Mouse (Mus musculus) MEL (cell line): ENCODE data around the gene Sectm1a. TPM values are rescaled to one million over a fixed set of nuclear protein-coding genes. Genes with fewer than 3 reads are reported as not detected.

Source experiments
- DNase-seq: peaks from one replicate; pipeline ENCODE4 v3.0.0; 2011; ENCODE audit warnings: low read depth, low spot score
- H3K27ac ChIP-seq: 2 replicates; pipeline ENCODE4 v1.5.1; 2012; ENCODE audit warnings: low read depth, mild to moderate bottlenecking, control low read depth, low read length, moderate library complexity; ENCODE audit not compliant: control insufficient read depth
- H3K27me3 ChIP-seq, 2 experiments: fragments of 150-350 bp in 1 of 2; sonication (generic) in 1 of 2; 2 replicates each; pipeline ENCODE4 v1.6.1; 2012; ENCODE audit warnings: low read length in 2 of 2, mild to moderate bottlenecking in 2 of 2, improper control_type of control experiment in 1 of 2, moderate library complexity in 1 of 2; ENCODE audit not compliant: insufficient read depth in 2 of 2, control insufficient read depth in 1 of 2
- H3K36me3 ChIP-seq, 2 experiments: 2 replicates each; pipeline ENCODE4 v1.6.1; 2012 to 2014; ENCODE audit warnings: low read length in 2 of 2, improper control_type of control experiment in 1 of 2, inconsistent platforms in 1 of 2, mild to moderate bottlenecking in 1 of 2; ENCODE audit not compliant: insufficient read depth in 2 of 2, control insufficient read depth in 1 of 2
- H3K4me1 ChIP-seq, 2 experiments: fragments of 150-350 bp in 1 of 2; sonication (generic) in 1 of 2; 2 replicates each; pipeline ENCODE4 v1.6.1; 2012; ENCODE audit warnings: low read length in 2 of 2, improper control_type of control experiment in 1 of 2, mild to moderate bottlenecking in 1 of 2; ENCODE audit not compliant: insufficient read depth in 2 of 2, control insufficient read depth in 1 of 2
- H3K4me3 ChIP-seq, 2 experiments: fragments of 150-350 bp in 1 of 2; sonication (generic) in 1 of 2; 2 replicates each; pipeline ENCODE4 v1.5.1; 2012; ENCODE audit warnings: low read depth in 2 of 2, low read length in 2 of 2, mild to moderate bottlenecking in 2 of 2, moderate library complexity in 2 of 2, control low read depth in 1 of 2, improper control_type of control experiment in 1 of 2; ENCODE audit not compliant: control insufficient read depth in 1 of 2, insufficient read depth in 1 of 2
- H3K79me2 ChIP-seq: 2 replicates; pipeline ENCODE4 v1.6.1; 2012; ENCODE audit warnings: mild to moderate bottlenecking, low read length, moderate library complexity; ENCODE audit not compliant: control insufficient read depth, poor library complexity, insufficient read depth
- H3K9ac ChIP-seq: 2 replicates; pipeline ENCODE4 v1.6.1; 2012; ENCODE audit warnings: low read depth, mild to moderate bottlenecking, control low read depth, low read length, moderate library complexity; ENCODE audit not compliant: control insufficient read depth, poor library complexity, severe bottlenecking
- H3K9me3 ChIP-seq: fragments of 150-350 bp; sonication (generic); replicated peaks from 2 replicates; pipeline ENCODE4 v1.6.1; 2012; ENCODE audit warnings: mild to moderate bottlenecking, low read length, improper control_type of control experiment, moderate library complexity; ENCODE audit not compliant: insufficient read depth
- ELF1 ChIP-seq: IDR thresholded peaks from 2 replicates; pipeline ENCODE4 v1.6.1; 2014; ENCODE audit warnings: low read depth, mild to moderate bottlenecking, inconsistent platforms, low read length, improper control_type of control experiment, moderate library complexity
- GATA1 ChIP-seq: IDR thresholded peaks from 2 replicates; pipeline ENCODE4 v1.6.1; 2011; ENCODE audit warnings: low read depth, low read length, improper control_type of control experiment
- MAFK ChIP-seq: IDR thresholded peaks from 2 replicates; pipeline ENCODE4 v1.6.1; 2011; ENCODE audit warnings: low read depth, mild to moderate bottlenecking, low read length, improper control_type of control experiment, borderline replicate concordance
- MAZ ChIP-seq: IDR thresholded peaks from 2 replicates; pipeline ENCODE4 v1.6.1; 2012; ENCODE audit warnings: low read depth, mild to moderate bottlenecking, inconsistent platforms, low read length, improper control_type of control experiment
- MYB ChIP-seq: IDR thresholded peaks from 2 replicates; pipeline ENCODE4 v1.6.1; 2011; ENCODE audit warnings: mild to moderate bottlenecking, low read depth, low read length, improper control_type of control experiment
- POLR2AphosphoS5 ChIP-seq: IDR thresholded peaks from 2 replicates; pipeline ENCODE4 v1.6.1; 2012; ENCODE audit warnings: low read depth, borderline replicate concordance, mild to moderate bottlenecking, inconsistent platforms, low read length, moderate library complexity, mixed read lengths
- RCOR1 ChIP-seq: IDR thresholded peaks from 2 replicates; pipeline ENCODE4 v1.6.1; 2012; ENCODE audit warnings: low read depth, mild to moderate bottlenecking, inconsistent platforms, low read length, improper control_type of control experiment
- TCF12 ChIP-seq: IDR thresholded peaks from 2 replicates; pipeline ENCODE4 v1.6.1; 2014; ENCODE audit warnings: low read depth, mild to moderate bottlenecking, inconsistent platforms, low read length, improper control_type of control experiment, moderate library complexity
- USF1 ChIP-seq: IDR thresholded peaks from 2 replicates; pipeline ENCODE4 v1.6.1; 2014; ENCODE audit warnings: low read depth, mild to moderate bottlenecking, inconsistent platforms, low read length, improper control_type of control experiment, moderate library complexity
- USF2 ChIP-seq, 2 experiments: IDR thresholded peaks; 2 replicates each; pipeline ENCODE4 v1.6.1; 2011 to 2012; ENCODE audit warnings: improper control_type of control experiment in 2 of 2, low read length in 2 of 2, borderline replicate concordance in 1 of 2, inconsistent platforms in 1 of 2, low read depth in 1 of 2, mild to moderate bottlenecking in 1 of 2; ENCODE audit not compliant: insufficient read depth in 1 of 2
- ZC3H11A ChIP-seq: IDR thresholded peaks from 2 replicates; pipeline ENCODE4 v1.6.1; 2012; ENCODE audit warnings: low read depth, mild to moderate bottlenecking, inconsistent platforms, low read length, improper control_type of control experiment
- ZKSCAN1 ChIP-seq: IDR thresholded peaks from 2 replicates; pipeline ENCODE4 v1.6.1; 2012; ENCODE audit warnings: low read depth, mild to moderate bottlenecking, inconsistent platforms, low read length, improper control_type of control experiment, moderate library complexity
- polyA plus RNA-seq, 2 experiments: library from polyadenylated mRNA; stranded (reverse) in 1 of 2; unstranded in 1 of 2; fragments of >175 nt in 1 of 2; fragments of >200 nt in 1 of 2; gene quantifications; 2 replicates each; pipeline versions ENCODE4 v1.2.1 to v1.2.4; 2012; ENCODE audit warnings: low replicate concordance in 2 of 2, low read depth in 1 of 2; ENCODE audit not compliant: insufficient read length in 2 of 2, insufficient read depth in 1 of 2, missing spikeins in 1 of 2
- total RNA-seq: library from RNA; depleted of rRNA; stranded (reverse); fragments of 300-350 nt; gene quantifications from 2 replicates; pipeline ENCODE4 v1.2.3, GENCODE M21; 2012

Sectm1a gene
- total and polyA plus RNA-seq, 3 experiments: 22.0 to 22.3 TPM; not detected in 1

DNA sequence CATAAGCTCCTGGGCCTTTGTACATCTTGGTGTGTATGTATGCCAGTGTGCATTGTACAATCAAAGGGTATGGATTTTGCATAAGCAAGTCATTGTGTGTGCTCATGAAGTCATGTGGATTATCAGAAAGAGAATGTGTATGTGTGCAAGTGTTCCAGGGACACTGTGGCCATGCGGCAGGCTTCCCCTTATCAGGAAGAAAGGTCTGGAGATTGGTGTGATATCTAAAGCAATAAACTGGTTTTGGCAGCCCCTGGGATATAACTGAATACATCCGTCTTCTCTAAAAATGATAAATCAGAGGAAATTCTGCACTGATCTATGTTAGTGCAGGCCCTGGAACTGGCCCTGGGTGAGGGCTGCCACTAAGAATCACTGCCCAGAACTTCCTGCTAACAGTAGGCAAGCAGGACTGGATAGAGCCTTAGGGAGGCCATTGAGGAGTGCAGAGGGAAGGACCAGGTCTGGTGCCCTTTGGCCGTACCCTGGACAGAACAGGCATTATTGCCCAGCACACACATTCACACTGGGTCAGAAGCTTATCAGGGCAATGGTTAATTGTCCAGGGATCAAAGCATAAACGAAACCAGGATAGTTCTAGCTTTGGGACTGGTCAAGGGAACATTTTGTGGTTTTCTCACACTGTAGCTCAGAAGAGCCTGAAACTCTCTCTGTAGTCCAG lies 20.2 kb upstream of the Sectm1a start (continued):
- TF ChIP-seq MAZ: 0 out of 2 replicates have a peak, but pooled peaks have one; percentile 10
- peak; percentile 86 for TF ChIP-seq GATA1
- no peak for TF ChIP-seq ZC3H11A
- TF ChIP-seq, all 39 proteins: peak for 12

DNA sequence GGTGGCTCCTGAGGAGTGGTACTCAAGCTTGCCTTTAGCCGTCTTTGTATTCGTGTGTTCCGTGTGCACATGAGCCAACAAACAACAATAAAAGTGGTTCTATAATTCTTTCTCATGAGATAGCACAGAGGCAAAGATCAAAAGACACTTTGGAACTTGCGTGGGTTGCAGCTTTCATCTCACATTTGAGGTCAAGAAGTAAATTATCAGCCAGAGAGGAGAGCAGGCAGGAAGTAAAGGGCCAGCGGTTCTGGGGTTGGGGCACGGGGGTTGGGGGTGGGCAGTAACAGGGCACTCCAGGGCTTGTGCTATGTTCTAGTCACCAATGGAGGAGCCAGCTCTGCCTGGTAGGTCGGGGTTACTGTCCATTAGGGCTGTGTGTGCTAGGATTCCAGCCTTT lies 19.7 kb upstream of the Sectm1a start:
- TF ChIP-seq USF1 (no peak), USF2 (IDR thresholded peaks at IDR 0.05; ENCODE audit: borderline replicate concordance in 1 of 2, insufficient read depth in 1 of 2, low read depth in 1 of 2, low read length in 2 of 2) (no peak)
- H3K27me3 ChIP-seq: peaks cover 0 to 3% of the 10 kb centered on the region in 2 experiments; a peak in 2 of 4 replicates
- 0 out of 2 replicates have a peak overlapping the region, but pooled peaks have one; percentile 1 for H3K9ac ChIP-seq
- peaks cover 0 to 17% of the 10 kb centered on the region in 2 experiments; a peak in 2 of 4 replicates for H3K36me3 ChIP-seq
- no peak for DNase-seq
- peaks cover 7 to 25% of the 10 kb centered on the region in 2 experiments for H3K4me1 ChIP-seq
- no peaks in the 10 kb centered on the region for H3K9me3 ChIP-seq
- no peaks in the 10 kb centered on the region for H3K79me2 ChIP-seq
- H3K27ac ChIP-seq: no peak overlapping the region
- H3K4me3 ChIP-seq: no peak overlapping the region

DNA sequence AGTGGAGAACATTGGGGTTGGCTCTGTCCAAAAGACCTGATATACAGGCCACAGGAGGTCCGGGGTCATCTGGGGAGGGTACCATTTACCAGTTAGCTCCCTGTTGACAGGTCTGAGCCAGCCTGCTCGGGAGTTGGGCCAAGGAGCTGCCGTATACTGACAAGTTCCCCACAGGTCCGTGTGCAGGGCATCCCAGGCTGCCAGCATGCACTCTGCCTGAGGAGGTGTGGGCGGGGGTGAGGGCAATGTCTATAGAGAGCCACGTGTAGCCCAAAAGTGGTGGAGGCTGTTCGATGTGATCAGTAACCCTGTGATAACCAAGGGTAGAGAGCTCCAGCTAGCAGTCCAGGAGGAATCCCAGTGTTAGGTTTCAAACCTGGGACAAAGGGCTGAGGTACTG lies 18.7 kb upstream of the Sectm1a start:
- TF ChIP-seq USF1: no peak
- no peak for TF ChIP-seq MYB
- no peak for TF ChIP-seq MAFK
- TF ChIP-seq TCF12: no peak
- TF ChIP-seq ZKSCAN1: no peak
- TF ChIP-seq POLR2AphosphoS5: no peak
- no peak for TF ChIP-seq ELF1
- TF ChIP-seq RCOR1: no peak
- Histone ChIP-seq H3K4me3 (no peak overlapping the region), H3K9ac (no peak overlapping the region), H3K4me1 (peaks cover 7 to 25% of the 10 kb centered on the region in 2 experiments), H3K27me3 (peaks cover 0 to 3% of the 10 kb centered on the region in 2 experiments; a peak in 2 of 4 replicates), H3K79me2 (no peaks in the 10 kb centered on the region), H3K27ac (no peak overlapping the region), H3K9me3 (no peaks in the 10 kb centered on the region), H3K36me3 (peaks cover 0 to 17% of the 10 kb centered on the region in 2 experiments; a peak in 2 of 4 replicates)
- DNase-seq: no peak
